Mouse (Mus musculus): ENCODE data around the gene Pik3r3.

GRCm38 (mm10) chr4:116342119-116342518, 120.7 kb downstream of the Pik3r3 start:
- TF ChIP-seq POLR2A (IDR thresholded peaks at IDR 0.05; ENCODE audit: borderline replicate concordance, extremely low read depth, low read depth, low read length): no peak
- no peak for TF ChIP-seq CTCF (IDR thresholded peaks at IDR 0.05; ENCODE audit: insufficient read depth, low read length)
